Mouse (Mus musculus): ENCODE data around the gene Bub3. TPM values are rescaled to one million over a fixed set of nuclear protein-coding genes. Genes with fewer than 3 reads are reported as not detected.

Gene Bub3
- polyA plus RNA-seq, 1 experiment: 51.3 TPM

- 6% methylated on average over 9 of the region's 9 CpGs for WGBS
- peaks cover 49% of the 10 kb centered on the region for H3K27me3 ChIP-seq (ENCODE audit: control insufficient read depth, insufficient read depth, low read length)
- TF ChIP-seq CTCF (IDR thresholded peaks at IDR 0.05; ENCODE audit: extremely low read depth, insufficient read depth, insufficient read length, insufficient replicate concordance): no peak
- no peak for TF ChIP-seq POLR2A (IDR thresholded peaks at IDR 0.05; ENCODE audit: low read depth, low read length)
Measured at GRCm38 (mm10) chr7:131556116-131556515, 3.9 kb upstream of the Bub3 start.

GRCm38 (mm10) chr7:131556541-131557271, 3.3 kb upstream of the Bub3 start:
- H3K4me3 ChIP-seq (ENCODE audit: extremely low read depth, insufficient read depth, insufficient read length): peak overlapping the region; percentile 29; the same call in 1 of the 2 replicates
- WGBS: 5% methylated on average over 37 of the region's 37 CpGs

More at GRCm38 (mm10) chr7:131556116-131556515, 3.9 kb upstream of the Bub3 start:
- Histone ChIP-seq H3K4me3 (ENCODE audit: extremely low read depth, insufficient read depth, insufficient read length) (no peak overlapping the region; the same call in 1 of the 2 replicates), H3K36me3 (ENCODE audit: control insufficient read depth, insufficient read depth, low read length) (no peaks in the 10 kb centered on the region), H3K4me1 (ENCODE audit: control insufficient read depth, insufficient read depth, insufficient read length) (peaks cover 27% of the 10 kb centered on the region), H3K27ac (ENCODE audit: insufficient read depth, low read length) (no peak overlapping the region)
- DNase-seq (ENCODE audit: low read depth in 1 of 2, low spot score in 2 of 2): no peak

GRCm38 (mm10) chr7:131557751-131558150, 2.3 kb upstream of the Bub3 start:
- peaks cover 28% of the 10 kb centered on the region for H3K4me1 ChIP-seq (ENCODE audit: control insufficient read depth, insufficient read depth, insufficient read length)
- H3K27ac ChIP-seq (ENCODE audit: insufficient read depth, low read length): no peak overlapping the region
- TF ChIP-seq CTCF (IDR thresholded peaks at IDR 0.05; ENCODE audit: extremely low read depth, insufficient read depth, insufficient read length, insufficient replicate concordance) (no peak), POLR2A (IDR thresholded peaks at IDR 0.05; ENCODE audit: low read depth, low read length) (no peak)
- no peak overlapping the region for H3K4me3 ChIP-seq (ENCODE audit: extremely low read depth, insufficient read depth, insufficient read length)
- peaks cover 3% of the 10 kb centered on the region for H3K36me3 ChIP-seq (ENCODE audit: control insufficient read depth, insufficient read depth, low read length)
- H3K27me3 ChIP-seq (ENCODE audit: control insufficient read depth, insufficient read depth, low read length): peaks cover 39% of the 10 kb centered on the region
- DNase-seq (ENCODE audit: low read depth in 1 of 2, low spot score in 2 of 2): no peak
- WGBS: 50% methylated on average over 2 of the region's 2 CpGs

More at GRCm38 (mm10) chr7:131556541-131557271, 3.3 kb upstream of the Bub3 start:
- no peak for DNase-seq (ENCODE audit: low read depth in 1 of 2, low spot score in 2 of 2)
- no peak overlapping the region for H3K27ac ChIP-seq (ENCODE audit: insufficient read depth, low read length)
- peaks cover 28% of the 10 kb centered on the region for H3K4me1 ChIP-seq (ENCODE audit: control insufficient read depth, insufficient read depth, insufficient read length)
- peaks cover 48% of the 10 kb centered on the region for H3K27me3 ChIP-seq (ENCODE audit: control insufficient read depth, insufficient read depth, low read length)
- TF ChIP-seq CTCF (IDR thresholded peaks at IDR 0.05; ENCODE audit: extremely low read depth, insufficient read depth, insufficient read length, insufficient replicate concordance) (no peak), POLR2A (IDR thresholded peaks at IDR 0.05; ENCODE audit: low read depth, low read length) (no peak)
- H3K36me3 ChIP-seq (ENCODE audit: control insufficient read depth, insufficient read depth, low read length): no peaks in the 10 kb centered on the region

- DNase-seq (ENCODE audit: low read depth in 1 of 2, low spot score in 2 of 2): no peak
- TF ChIP-seq POLR2A (IDR thresholded peaks at IDR 0.05; ENCODE audit: low read depth, low read length) (no peak), CTCF (IDR thresholded peaks at IDR 0.05; ENCODE audit: extremely low read depth, insufficient read depth, insufficient read length, insufficient replicate concordance) (no peak)
- 2% methylated on average over 14 of the region's 14 CpGs for WGBS
Measured at GRCm38 (mm10) chr7:131560697-131561042, 648 bp downstream of the Bub3 start.

GRCm38 (mm10) chr7:131575246-131575645, 15.2 kb downstream of the Bub3 start:
- H3K4me1 ChIP-seq (ENCODE audit: control insufficient read depth, insufficient read depth, insufficient read length): no peaks in the 10 kb centered on the region
- WGBS: 87% methylated on average over 6 of the region's 6 CpGs
- peaks cover 16% of the 10 kb centered on the region for H3K36me3 ChIP-seq (ENCODE audit: control insufficient read depth, insufficient read depth, low read length)
- H3K4me3 ChIP-seq (ENCODE audit: extremely low read depth, insufficient read depth, insufficient read length): no peak overlapping the region
- DNase-seq (ENCODE audit: low read depth in 1 of 2, low spot score in 2 of 2): no peak
- TF ChIP-seq CTCF (IDR thresholded peaks at IDR 0.05; ENCODE audit: extremely low read depth, insufficient read depth, insufficient read length, insufficient replicate concordance) (no peak), POLR2A (IDR thresholded peaks at IDR 0.05; ENCODE audit: low read depth, low read length) (no peak)
- H3K27ac ChIP-seq (ENCODE audit: insufficient read depth, low read length): no peak overlapping the region
- no peaks in the 10 kb centered on the region for H3K27me3 ChIP-seq (ENCODE audit: control insufficient read depth, insufficient read depth, low read length)

More at GRCm38 (mm10) chr7:131560697-131561042, 648 bp downstream of the Bub3 start:
- peaks cover 20% of the 10 kb centered on the region for H3K27me3 ChIP-seq (ENCODE audit: control insufficient read depth, insufficient read depth, low read length)
- H3K4me1 ChIP-seq (ENCODE audit: control insufficient read depth, insufficient read depth, insufficient read length): peaks cover 11% of the 10 kb centered on the region
- H3K4me3 ChIP-seq (ENCODE audit: extremely low read depth, insufficient read depth, insufficient read length): peak overlapping the region; percentile 84
- H3K27ac ChIP-seq (ENCODE audit: insufficient read depth, low read length): peak overlapping the region; percentile 82
- peaks cover 11% of the 10 kb centered on the region for H3K36me3 ChIP-seq (ENCODE audit: control insufficient read depth, insufficient read depth, low read length)

GRCm38 (mm10) chr7:131582178-131582577, 22.2 kb downstream of the Bub3 start:
- Histone ChIP-seq H3K27me3 (ENCODE audit: control insufficient read depth, insufficient read depth, low read length) (no peaks in the 10 kb centered on the region), H3K36me3 (ENCODE audit: control insufficient read depth, insufficient read depth, low read length) (no peaks in the 10 kb centered on the region), H3K27ac (ENCODE audit: insufficient read depth, low read length) (no peak overlapping the region), H3K4me3 (ENCODE audit: extremely low read depth, insufficient read depth, insufficient read length) (no peak overlapping the region), H3K4me1 (ENCODE audit: control insufficient read depth, insufficient read depth, insufficient read length) (no peaks in the 10 kb centered on the region)
- 87% methylated on average over 9 of the region's 9 CpGs for WGBS
- DNase-seq (ENCODE audit: low read depth in 1 of 2, low spot score in 2 of 2): no peak
- TF ChIP-seq POLR2A (IDR thresholded peaks at IDR 0.05; ENCODE audit: low read depth, low read length) (no peak), CTCF (IDR thresholded peaks at IDR 0.05; ENCODE audit: extremely low read depth, insufficient read depth, insufficient read length, insufficient replicate concordance) (no peak)

- TF ChIP-seq POLR2A (IDR thresholded peaks at IDR 0.05; ENCODE audit: low read depth, low read length) (no peak), CTCF (IDR thresholded peaks at IDR 0.05; ENCODE audit: extremely low read depth, insufficient read depth, insufficient read length, insufficient replicate concordance) (no peak)
- H3K36me3 ChIP-seq (ENCODE audit: control insufficient read depth, insufficient read depth, low read length): no peaks in the 10 kb centered on the region
- H3K27ac ChIP-seq (ENCODE audit: insufficient read depth, low read length): no peak overlapping the region
- DNase-seq (ENCODE audit: low read depth in 1 of 2, low spot score in 2 of 2): no peak
- no peak overlapping the region for H3K4me3 ChIP-seq (ENCODE audit: extremely low read depth, insufficient read depth, insufficient read length)
- no peaks in the 10 kb centered on the region for H3K27me3 ChIP-seq (ENCODE audit: control insufficient read depth, insufficient read depth, low read length)
- WGBS: 92% methylated on average over 5 of the region's 5 CpGs
- no peaks in the 10 kb centered on the region for H3K4me1 ChIP-seq (ENCODE audit: control insufficient read depth, insufficient read depth, insufficient read length)
Measured at GRCm38 (mm10) chr7:131585551-131585950, 25.5 kb downstream of the Bub3 start.
